Mouse (Mus musculus): ENCODE data around the gene Cdc14a. TPM values are rescaled to one million over a fixed set of nuclear protein-coding genes. Genes with fewer than 3 reads are reported as not detected.

Gene Cdc14a
- total RNA-seq (2021): 10 to 100 TPM; 20.8 to 30.2 TPM
- long read RNA-seq, experiment 1, partial matches to known transcripts: 0 of 9 reads
- long read RNA-seq, experiment 1, other reads (novel, unspliced or antisense): 9 of 9 reads
- long read RNA-seq, experiment 2, partial matches to known transcripts: 1 of 10 reads
- long read RNA-seq, experiment 2, other reads (novel, unspliced or antisense): 8 of 10 reads

GRCm38 (mm10) chr3:116423353-116424159, at the start of gene Cdc14a:
Gene Cdc14a, minus strand, starts transcription at chr3:116424032.
- DNase-seq: peak; percentile 88

DNA sequence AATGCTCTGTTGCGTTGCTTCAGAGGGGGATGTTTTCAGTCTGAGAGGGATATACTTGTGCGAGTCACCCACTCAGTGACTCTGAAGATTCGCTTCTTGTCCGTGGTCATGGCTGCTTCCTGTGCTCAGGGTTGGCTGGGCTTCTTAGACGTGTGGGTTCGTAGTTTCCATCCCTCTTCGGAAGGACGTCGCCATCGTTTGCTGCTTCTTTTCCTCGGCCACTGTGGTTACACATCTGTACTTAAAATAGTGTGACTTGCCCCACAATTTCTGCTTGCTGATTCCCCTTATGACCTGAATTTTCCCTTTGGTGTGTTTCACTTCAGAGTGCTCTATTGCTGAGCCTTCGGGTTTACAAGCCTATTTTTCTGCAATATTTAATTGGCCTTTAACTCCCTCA, 41.9 kb upstream of the Cdc14a start:
- no peak for DNase-seq

- DNase-seq: no peak
Measured at GRCm38 (mm10) chr3:116464318-116464717, 40.5 kb upstream of the Cdc14a start.

- no peak for DNase-seq
Measured at GRCm38 (mm10) chr3:116461053-116461452, 37.2 kb upstream of the Cdc14a start.

- no peak for DNase-seq
Measured at GRCm38 (mm10) chr3:116454529-116454928, 30.7 kb upstream of the Cdc14a start.

DNA sequence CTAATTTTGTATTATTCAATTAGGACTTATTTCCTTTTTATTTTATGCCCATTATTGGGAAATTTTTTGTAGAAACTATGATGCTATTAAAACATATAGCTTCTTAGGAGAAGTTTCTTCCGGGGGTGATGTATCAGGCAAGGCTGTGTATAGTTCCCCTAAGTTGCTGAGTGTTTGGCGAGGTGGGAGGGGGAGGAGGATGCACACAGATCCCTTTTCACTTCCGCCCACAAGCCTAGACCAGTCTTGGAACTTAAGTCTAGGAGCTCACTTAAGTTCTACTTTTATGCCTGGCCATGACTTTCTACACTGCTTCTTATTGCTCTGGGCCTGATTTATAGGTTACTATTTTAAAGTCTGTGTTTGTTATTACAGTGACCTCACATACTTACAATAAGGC, 26.9 kb upstream of the Cdc14a start:
- no peak for DNase-seq

GRCm38 (mm10) chr3:116444327-116444726, 20.5 kb upstream of the Cdc14a start:
- no peak for DNase-seq

- no peak for DNase-seq
Measured at GRCm38 (mm10) chr3:116442788-116443187, 19.0 kb upstream of the Cdc14a start.

DNA sequence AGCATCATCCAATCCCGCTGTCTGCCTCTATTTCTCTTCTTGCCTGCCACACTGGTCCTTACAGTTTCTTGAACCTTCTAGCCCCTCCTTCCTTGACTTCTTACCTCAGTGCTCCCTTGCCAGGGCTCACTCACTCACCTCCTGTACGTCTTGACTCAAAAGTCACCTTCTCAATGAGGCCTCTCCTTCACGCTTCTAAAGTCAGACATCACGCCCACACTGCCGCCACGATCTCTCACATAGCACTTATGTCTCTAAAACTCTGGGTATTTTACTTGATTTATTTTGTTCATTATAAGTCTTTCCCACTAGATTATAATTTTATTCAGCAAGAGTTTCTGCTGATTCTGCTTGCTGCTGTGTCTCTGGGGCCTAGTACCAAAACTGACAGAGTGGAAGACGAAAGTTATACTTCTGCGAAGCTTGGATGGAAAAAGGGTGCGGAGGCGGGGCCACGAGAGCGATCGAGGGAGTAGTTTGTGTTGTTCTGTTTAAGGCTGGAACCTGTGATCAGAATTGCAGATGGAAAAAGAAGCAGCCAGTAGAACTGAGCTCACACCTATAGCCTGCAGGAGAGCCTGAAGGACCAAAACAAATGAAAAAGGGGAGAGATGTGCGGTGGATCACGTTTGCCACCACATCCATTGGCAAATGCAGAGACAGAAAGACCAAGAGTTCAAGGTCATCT, 17.8 kb upstream of the Cdc14a start:
- no peak for DNase-seq

DNA sequence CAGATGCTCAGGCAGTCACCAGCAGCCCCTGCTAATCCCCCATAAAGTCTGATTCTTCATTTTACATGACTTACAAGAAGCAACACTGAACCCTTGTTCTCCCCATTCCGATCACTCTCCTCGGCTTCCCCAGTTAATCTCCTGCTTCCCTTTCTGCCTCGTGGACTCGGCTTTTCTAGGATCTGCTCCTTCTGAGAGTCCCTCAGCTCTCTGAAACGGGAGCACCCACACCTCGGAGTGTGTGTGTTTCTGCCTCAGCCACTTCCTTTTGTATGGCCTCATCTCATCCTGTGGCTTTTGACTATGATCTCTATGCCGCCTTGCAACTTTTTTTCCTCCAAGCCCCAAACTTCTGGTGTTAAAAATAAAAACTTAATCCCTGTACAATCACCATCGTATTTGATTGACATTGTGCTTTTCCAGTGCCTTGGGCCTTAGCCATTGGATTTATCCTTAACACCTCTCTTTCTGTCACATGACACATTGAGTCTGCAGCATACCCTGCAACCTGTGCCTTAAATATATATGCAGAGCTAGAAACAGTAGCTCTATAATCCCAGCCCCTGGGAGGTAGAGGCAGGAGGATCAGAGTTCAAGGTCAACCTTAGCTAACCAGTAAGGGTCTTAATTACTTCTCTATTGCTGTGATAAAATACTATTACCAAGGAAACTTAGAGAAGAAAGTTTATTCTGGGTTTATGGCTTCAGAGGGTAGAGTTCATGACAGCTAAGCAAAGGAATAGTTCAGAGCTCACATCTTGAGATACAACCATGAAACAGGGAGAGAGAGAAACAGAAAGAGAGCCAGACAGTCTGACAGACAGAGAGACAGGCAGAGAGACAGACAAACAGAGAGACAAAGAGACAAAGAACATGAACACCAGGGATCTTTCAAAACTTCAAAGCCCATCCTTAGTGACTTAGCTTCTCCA, 16.5 kb upstream of the Cdc14a start:
- no peak for DNase-seq

- DNase-seq: no peak
Measured at GRCm38 (mm10) chr3:116436811-116437601, 13.2 kb upstream of the Cdc14a start.

- DNase-seq: no peak
Measured at GRCm38 (mm10) chr3:116436113-116436512, 12.3 kb upstream of the Cdc14a start.

GRCm38 (mm10) chr3:116434757-116435156, 10.9 kb upstream of the Cdc14a start:
- no peak for DNase-seq

GRCm38 (mm10) chr3:116425901-116426300, 2.1 kb upstream of the Cdc14a start:
- no peak for DNase-seq

GRCm38 (mm10) chr3:116424973-116425284, 1.1 kb upstream of the Cdc14a start:
- DNase-seq: peak; percentile 79

DNA sequence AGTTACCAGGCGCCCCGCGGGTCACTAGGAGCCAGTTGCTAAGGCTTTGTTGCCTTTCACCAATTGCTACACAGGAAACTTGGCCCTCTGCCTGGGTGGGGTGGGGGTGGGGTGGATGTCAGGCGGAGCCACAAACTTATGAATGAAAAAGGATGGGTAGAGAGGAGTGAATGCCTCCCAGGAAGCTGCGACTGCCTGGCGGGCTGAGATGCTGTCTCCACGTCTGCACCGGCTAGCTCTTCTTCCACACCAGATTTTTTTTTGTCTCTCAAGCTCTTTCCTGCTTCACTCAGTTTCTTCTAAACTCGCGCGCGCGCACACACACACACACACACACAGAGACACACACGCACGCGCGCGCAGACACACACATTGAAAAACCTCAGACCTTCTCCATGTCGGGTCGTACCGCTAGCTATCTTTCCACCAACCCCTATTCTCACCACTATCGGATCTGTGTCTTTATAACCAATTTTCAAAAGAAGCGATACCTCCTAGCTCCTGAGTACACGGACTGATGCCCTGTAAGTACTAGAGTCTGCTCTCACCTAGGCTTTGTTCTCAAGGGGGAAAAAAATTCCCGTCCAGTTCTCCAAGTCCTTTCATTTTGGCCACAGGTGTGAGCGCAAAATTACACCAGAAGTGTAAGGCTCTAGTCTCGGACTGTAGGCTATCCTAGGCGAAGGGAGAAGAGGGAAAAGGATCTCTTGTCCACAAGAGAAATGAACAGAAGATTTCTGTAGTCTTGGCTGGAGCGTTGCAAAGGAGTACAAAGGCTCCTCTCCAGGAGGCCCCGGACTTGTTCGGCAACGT, 534 bp upstream of the Cdc14a start:
- no peak for DNase-seq

- DNase-seq: peak; percentile 31
Measured at GRCm38 (mm10) chr3:116422795-116423352, 958 bp downstream of the Cdc14a start.

DNA sequence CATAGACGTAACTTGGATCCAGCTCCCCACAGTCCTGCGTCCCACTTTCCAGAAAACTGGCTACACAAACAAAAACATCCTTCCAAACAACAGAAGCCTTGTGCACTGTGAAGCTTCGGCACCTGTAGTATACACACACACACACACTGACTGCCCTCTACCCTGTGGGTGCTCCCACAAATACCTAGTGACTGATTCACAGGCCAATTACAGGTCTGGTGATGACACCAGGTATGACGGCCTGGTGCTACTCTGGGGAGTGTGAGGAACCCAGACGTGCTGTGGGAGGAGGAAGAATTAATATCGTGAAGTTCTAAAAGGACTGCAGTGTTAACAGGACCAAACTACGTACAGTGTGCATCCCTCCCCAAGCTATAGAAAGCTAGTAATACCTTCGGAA, 1.8 kb downstream of the Cdc14a start:
- no peak for DNase-seq

GRCm38 (mm10) chr3:116421121-116421520, 2.7 kb downstream of the Cdc14a start:
- DNase-seq: no peak

- DNase-seq: peak; percentile 67
Measured at GRCm38 (mm10) chr3:116419791-116420190, 4.0 kb downstream of the Cdc14a start.
